Mouse (Mus musculus): ENCODE results near the gene Mogat2.

- TF ChIP-seq CTCF (IDR thresholded peaks at IDR 0.05; ENCODE audit: borderline replicate concordance, insufficient read depth, low read depth, low read length) (no peak), POLR2A (IDR thresholded peaks at IDR 0.05; ENCODE audit: borderline replicate concordance, insufficient read depth, low read length) (no peak)
These were observed 16.6 kb upstream of the Mogat2 start for GRCm38 (mm10) chr7:99255006-99255405.
